Mouse (Mus musculus): ENCODE measurements around the gene Zbtb24.

The Zbtb24 gene

DNA sequence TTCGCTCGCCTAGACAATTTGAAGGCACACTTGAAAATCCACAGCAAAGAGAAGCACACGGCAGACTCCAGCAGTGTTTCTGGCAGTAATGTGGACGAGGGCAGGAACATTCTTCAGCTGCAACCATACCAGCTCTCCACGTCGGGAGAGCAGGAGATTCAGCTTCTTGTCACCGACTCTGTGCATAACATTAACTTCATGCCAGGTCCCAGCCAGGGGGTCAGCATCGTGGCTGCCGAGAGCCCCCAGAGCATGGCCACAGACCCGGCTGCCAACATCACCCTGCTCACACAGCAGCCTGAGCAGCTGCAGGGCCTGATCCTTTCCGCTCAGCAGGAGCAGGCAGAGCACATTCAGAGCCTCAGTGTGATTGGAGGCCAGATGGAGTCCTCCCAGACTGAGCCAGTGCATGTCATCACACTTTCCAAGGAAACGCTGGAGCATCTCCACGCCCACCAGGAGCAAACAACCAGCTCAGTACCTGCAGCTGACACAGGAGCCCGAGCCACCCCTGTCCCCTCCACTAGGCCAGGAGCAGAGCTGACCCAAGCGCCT is 14.3 kb downstream of the Zbtb24 start:
- no peak for DNase-seq (ENCODE audit: extremely low spot score, low read depth, low spot score)

GRCm38 (mm10) chr10:41467325-41467724 is 17.1 kb downstream of the Zbtb24 start:
- DNase-seq (ENCODE audit: extremely low spot score, low read depth, low spot score), result no peak

DNA sequence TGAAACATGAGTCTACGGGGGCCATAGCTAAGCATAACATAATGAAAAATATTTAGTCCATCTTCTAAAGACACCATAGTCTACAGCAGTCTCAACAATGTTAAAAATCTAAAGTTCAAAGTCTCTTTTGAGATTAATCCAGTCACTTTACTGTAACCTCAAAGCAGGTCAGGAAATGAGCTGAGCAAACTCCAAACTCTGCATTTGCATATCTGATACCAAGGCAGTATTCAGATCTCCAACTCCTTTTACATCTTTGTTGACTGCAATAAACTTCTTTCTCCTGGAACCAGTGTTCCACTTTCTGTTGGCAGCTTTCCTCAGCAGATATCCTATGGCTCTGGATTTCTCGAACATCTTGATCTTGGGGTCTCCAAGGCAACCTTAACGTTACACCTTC is 20.5 kb downstream of the Zbtb24 start:
- no peak for DNase-seq (ENCODE audit: extremely low spot score, low read depth, low spot score)

DNA sequence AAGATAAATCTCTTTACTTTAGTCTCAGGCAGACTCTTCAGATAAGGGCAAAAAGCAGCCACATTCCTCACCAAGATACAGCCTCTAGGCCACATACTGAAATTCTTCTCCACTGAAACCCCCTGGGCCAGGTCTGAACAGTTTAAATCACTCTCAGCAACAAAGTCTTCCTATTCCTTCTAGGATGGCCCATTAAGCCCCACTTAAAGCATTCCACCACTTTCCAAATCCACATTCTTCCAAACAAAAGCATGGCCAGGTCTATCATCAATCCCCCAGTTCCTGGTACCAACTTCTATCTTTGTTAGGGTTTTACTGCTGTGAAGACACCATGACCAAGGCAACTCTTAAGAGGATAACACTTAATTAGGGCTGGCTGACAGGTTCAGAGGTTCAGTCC is 22.4 kb downstream of the Zbtb24 start:
- no peak for DNase-seq (ENCODE audit: extremely low spot score, low read depth, low spot score)

- no peak for DNase-seq (ENCODE audit: extremely low spot score, low read depth, low spot score)
Observed at GRCm38 (mm10) chr10:41472962-41473481, 22.8 kb downstream of the Zbtb24 start.

DNA sequence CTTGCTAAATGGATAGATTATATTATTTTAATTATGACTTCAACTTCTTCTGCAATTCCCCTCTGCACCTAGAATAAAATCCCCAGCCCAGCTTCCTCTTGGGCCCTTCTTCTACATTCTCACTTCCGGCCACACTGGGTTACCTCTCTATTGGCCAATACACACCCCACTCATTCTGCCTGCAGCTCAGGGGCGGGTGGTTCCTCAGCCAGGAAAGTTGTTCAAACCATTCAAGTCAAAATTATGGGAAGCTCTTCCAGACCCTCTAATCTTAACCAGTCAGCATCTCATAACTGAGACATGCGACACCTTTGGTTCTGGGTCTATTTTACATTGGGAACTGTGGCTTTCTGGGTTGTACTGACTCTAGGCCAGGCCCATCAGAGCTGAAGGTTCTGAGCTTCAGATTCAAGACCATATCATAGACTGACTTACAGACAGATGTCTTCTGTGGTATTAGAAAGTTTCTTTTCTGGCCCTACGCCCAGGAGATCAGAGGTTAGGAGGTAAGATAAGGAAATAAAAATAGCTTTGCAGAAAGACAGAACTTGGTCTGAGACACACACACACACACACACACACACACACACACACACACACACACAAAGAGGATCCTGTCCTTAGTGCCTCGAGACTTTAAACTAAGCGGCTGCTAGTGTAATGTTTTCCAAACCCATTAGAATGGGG is 23.7 kb downstream of the Zbtb24 start:
- no peak for DNase-seq (ENCODE audit: extremely low spot score, low read depth, low spot score)

GRCm38 (mm10) chr10:41474981-41475391 is 24.8 kb downstream of the Zbtb24 start:
- DNase-seq (ENCODE audit: extremely low spot score, low read depth, low spot score), result no peak

GRCm38 (mm10) chr10:41476171-41477017 is 26.2 kb downstream of the Zbtb24 start, which contains the start of gene Mical1:
Gene Mical1, plus strand, starts transcription at chr10:41476314.
- DNase-seq (ENCODE audit: extremely low spot score, low read depth, low spot score), result no peak

- DNase-seq (ENCODE audit: extremely low spot score, low read depth, low spot score), result no peak
Observed at GRCm38 (mm10) chr10:41477018-41477277, 26.8 kb downstream of the Zbtb24 start.

DNA sequence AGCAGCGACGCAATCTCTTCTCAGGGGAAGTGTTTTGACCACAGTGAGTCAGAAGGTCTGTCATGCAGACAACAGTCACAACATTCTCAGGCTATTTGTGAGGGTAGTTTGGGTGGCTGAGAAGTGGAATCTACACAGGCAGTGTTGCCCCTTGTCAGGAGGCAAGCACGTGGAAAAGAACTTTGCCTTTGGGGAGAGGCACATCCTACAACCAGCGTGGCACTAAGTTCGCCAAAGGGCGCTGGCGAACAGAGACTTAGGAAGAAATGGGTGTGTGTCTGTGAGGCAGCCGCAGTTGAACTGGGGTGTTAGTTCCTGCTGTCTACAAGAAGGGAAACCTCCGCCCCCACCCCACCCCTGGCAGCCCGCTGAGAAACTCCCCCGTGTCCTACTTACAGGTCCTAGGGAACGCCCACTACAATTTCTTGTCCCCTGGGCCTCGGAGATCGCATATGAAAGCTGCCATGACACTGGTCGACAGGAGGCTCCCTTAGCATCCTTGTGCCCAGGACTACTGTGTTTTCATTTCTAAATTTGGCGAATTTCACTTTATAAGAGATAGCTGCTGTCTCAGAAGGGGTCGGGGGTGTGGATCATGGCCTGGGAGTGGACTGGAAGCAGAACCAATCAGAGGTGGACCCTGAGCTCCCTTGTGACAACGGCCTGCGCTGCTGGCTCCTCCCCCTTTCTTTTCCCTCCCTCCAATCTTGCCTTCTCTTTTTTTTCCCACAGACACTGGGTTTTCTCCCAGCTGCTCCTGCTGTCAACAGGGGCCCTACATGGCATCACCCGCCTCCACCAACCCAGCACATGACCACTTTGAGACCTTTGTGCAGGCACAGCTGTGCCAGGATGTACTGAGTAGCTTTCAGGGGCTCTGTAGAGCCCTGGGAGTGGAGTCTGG is 27.3 kb downstream of the Zbtb24 start:
- no peak for DNase-seq (ENCODE audit: extremely low spot score, low read depth, low spot score)

DNA sequence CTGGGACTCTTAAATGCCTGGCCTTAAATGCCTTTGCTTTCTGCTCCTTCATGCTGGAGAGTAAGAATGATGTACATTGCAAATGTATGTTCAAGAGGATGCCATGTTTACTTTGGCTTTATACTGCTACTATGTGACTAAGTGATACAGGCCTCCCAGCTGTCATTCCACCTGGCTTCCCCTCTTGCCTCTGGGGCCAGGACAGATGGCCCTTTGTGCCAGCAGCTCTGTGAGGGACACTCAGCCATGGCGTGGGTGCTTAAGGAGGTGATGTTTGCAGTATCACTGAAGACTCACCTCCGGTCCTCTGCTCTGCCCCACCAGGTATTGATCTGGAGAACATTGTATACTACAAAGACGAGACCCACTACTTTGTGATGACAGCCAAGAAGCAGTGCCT is 29.8 kb downstream of the Zbtb24 start:
- DNase-seq (ENCODE audit: extremely low spot score, low read depth, low spot score), result no peak

- DNase-seq (ENCODE audit: extremely low spot score, low read depth, low spot score), result no peak
Observed at GRCm38 (mm10) chr10:41480938-41481880, 31.0 kb downstream of the Zbtb24 start.

DNA sequence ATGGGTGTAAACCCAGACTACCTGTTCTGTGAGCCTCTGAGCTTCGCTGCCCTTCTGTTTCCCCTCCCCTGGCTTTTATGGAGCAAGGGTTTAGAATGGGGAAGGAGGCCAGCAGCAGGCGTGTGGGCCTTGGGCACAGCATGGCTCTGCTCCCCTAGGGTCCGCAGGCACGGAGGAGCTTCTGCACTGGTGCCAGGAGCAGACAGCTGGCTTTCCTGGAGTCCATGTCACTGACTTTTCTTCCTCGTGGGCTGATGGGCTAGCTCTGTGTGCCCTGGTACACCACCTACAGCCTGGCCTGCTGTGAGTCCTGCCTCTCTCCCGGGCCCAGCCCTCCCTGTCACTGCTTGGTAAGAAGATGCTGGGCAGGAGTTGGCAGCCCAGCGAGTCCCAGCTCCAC is 32.3 kb downstream of the Zbtb24 start:
- DNase-seq (ENCODE audit: extremely low spot score, low read depth, low spot score), result no peak

- DNase-seq (ENCODE audit: extremely low spot score, low read depth, low spot score), result no peak
Observed at GRCm38 (mm10) chr10:41485778-41486177, 35.6 kb downstream of the Zbtb24 start.

- no peak for DNase-seq (ENCODE audit: extremely low spot score, low read depth, low spot score)
Observed at GRCm38 (mm10) chr10:41486506-41487170, 36.5 kb downstream of the Zbtb24 start.

GRCm38 (mm10) chr10:41488877-41489276 is 38.7 kb downstream of the Zbtb24 start:
- DNase-seq (ENCODE audit: extremely low spot score, low read depth, low spot score), result no peak

DNA sequence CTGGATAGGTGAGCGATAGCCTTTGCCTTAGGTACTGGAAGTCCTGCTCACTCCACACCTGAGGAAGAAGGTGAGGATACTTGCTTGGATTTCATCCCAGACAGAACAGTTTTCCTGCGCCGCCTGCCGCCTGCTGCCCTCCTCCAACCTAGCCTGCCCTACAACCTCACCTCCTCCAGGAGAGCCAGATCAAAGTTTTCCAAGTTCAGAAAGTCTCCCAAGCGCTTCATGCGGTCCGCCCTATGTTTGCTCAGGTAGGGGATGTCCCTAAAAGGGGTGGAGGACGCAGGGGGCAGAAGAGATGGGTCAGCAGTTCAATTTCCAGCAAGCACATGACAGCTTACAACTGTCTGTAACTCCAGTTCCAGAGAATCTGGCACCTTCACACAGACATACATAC is 39.1 kb downstream of the Zbtb24 start:
- DNase-seq (ENCODE audit: extremely low spot score, low read depth, low spot score), result no peak

- peak; percentile 83 for DNase-seq (ENCODE audit: extremely low spot score, low read depth, low spot score)
Observed at GRCm38 (mm10) chr10:41489708-41490517, 39.7 kb downstream of the Zbtb24 start, which contains the start of the genes Smpd2 and Ppil6. Gene Smpd2, minus strand, starts transcription at chr10:41490369. Gene Ppil6, plus strand, starts transcription at chr10:41490439.

All from hindlimb bud, embryonic 11.5 days (tissue).